Mouse (Mus musculus) heart, adult 2 months (tissue): Measurements from ENCODE around the gene Mast3. TPM values are rescaled to one million over a fixed set of nuclear protein-coding genes. Genes with fewer than 3 reads are reported as not detected.

ENCODE experiments used
- DNase-seq, 2 experiments: peaks; one replicate each; pipeline ENCODE4 v3.0.0; 2021
- H3K27ac ChIP-seq: fragments of 200-600 bp; 2 replicates; pipeline ENCODE4 v1.8.1; 2022
- H3K27me3 ChIP-seq: fragments of 200-500 bp; 2 replicates; pipeline ENCODE4 v1.6.1; 2012; ENCODE audit warnings: mild to moderate bottlenecking, low read length, inconsistent platforms, mixed read lengths; ENCODE audit not compliant: control insufficient read depth, insufficient read depth
- H3K36me3 ChIP-seq: fragments of 200-500 bp; 2 replicates; pipeline ENCODE4 v1.6.1; 2012; ENCODE audit warnings: low read length, inconsistent platforms; ENCODE audit not compliant: control insufficient read depth, insufficient read depth
- H3K4me1 ChIP-seq: fragments of 200-500 bp; 2 replicates; pipeline ENCODE4 v1.6.1; 2011; ENCODE audit warnings: low read length; ENCODE audit not compliant: control insufficient read depth, insufficient read depth
- H3K4me3 ChIP-seq: fragments of 200-600 bp; 2 replicates; pipeline ENCODE4 v1.8.1; 2022
- H3K79me2 ChIP-seq: fragments of 200-500 bp; replicated peaks from 2 replicates; pipeline ENCODE4 v1.6.1; 2012; ENCODE audit warnings: mild to moderate bottlenecking, inconsistent platforms, low read length, moderate library complexity, mixed read lengths; ENCODE audit not compliant: control insufficient read depth, insufficient read depth
- H3K9ac ChIP-seq: fragments of 200-500 bp; 2 replicates; pipeline ENCODE4 v1.6.1; 2012; ENCODE audit warnings: low read depth, mild to moderate bottlenecking, control low read depth, inconsistent platforms, low read length, mixed read lengths
- CTCF ChIP-seq: fragments of 200-600 bp; IDR thresholded peaks from 2 replicates; pipeline ENCODE4 v1.8.1; 2022; ENCODE audit warnings: antibody characterized with exemption, mild to moderate bottlenecking, moderate library complexity
- EP300 ChIP-seq: fragments of 200-500 bp; IDR thresholded peaks from 2 replicates; pipeline ENCODE4 v1.6.1; 2011; ENCODE audit warnings: low read depth, low read length, control low read depth; ENCODE audit not compliant: insufficient read depth
- POLR2A ChIP-seq: fragments of 200-500 bp; IDR thresholded peaks from 2 replicates; pipeline ENCODE4 v1.6.1; 2011; ENCODE audit warnings: mild to moderate bottlenecking, low read depth, low read length, control low read depth; ENCODE audit not compliant: insufficient read depth
- WGBS: fragments of 180-500 bp; shearing (Covaris S2); methylation state at CpG from one replicate; pipeline ENCODE4 v1.1.7; 2018; 5-methylcytosine and 5-hydroxymethylcytosine counted together
- intact Hi-C: fragments of 180-260 bp; cut with DNase I; formaldehyde crosslinking; loops from one replicate; pipeline ENCODE4 v1.15.1; 2025
- polyA plus RNA-seq: library from polyadenylated mRNA; depleted of rRNA; stranded (reverse); fragments of >200 nt; gene quantifications from 2 replicates; pipeline ENCODE4 v1.2.3, GENCODE M21; 2012
- total RNA-seq, 2 experiments: library from RNA; stranded (reverse); gene quantifications; 2 replicates each; pipeline ENCODE4 v1.2.3; 2021

Mast3 gene
- total and polyA plus RNA-seq, 3 experiments, result 6.0 to 13.9 (median 7.4) TPM

DNA sequence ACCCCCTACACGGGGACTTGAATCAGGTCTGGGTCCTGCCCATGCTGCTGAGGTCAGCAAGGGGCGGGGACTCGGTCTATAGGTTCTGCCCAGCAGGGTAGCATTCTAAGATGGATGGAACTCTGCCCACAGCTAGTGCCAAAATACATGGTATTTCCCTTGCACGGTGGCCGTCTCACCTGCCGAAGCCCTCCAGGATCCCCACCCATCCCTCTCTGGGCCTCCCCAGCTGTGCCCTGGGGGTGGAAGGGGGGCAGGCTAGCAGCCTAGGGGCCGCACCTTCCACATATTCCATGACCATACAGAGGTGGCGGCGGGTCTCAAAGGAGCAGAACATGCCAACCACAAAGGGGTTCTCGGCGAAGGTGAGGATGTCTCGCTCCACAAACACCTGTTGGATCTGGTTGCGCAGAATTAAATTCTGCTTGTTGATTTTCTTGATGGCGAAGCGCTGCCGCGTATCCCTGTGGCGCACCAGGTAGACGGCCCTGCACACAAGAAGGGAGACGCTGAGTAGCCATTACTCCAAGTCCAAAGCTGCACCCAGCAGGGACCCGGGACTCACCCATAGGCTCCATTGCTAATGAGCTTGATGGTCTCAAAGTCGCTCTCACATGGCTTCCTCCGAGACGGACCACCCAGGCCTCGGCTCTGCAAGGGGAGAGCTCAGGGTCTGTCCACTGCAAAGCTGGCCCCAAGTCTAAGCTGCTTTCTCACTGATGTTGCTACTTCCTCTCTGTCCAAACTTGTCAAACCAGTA lies 18.4 kb downstream of the Mast3 start:
- H3K27ac ChIP-seq, result no peak overlapping the region
- no peaks in the 10 kb centered on the region for H3K79me2 ChIP-seq
- no peaks in the 10 kb centered on the region for H3K27me3 ChIP-seq
- H3K36me3 ChIP-seq, result no peaks in the 10 kb centered on the region
- TF ChIP-seq EP300 (no peak), CTCF (no peak), POLR2A (no peak)
- H3K4me3 ChIP-seq, result no peak overlapping the region
- no peak for DNase-seq
- intact Hi-C loops, result no loop called here
- no peak overlapping the region for H3K9ac ChIP-seq
- WGBS, result 91% methylated on average over 25 of the region's 25 CpGs
- peaks cover under 1% of the 10 kb centered on the region for H3K4me1 ChIP-seq

DNA sequence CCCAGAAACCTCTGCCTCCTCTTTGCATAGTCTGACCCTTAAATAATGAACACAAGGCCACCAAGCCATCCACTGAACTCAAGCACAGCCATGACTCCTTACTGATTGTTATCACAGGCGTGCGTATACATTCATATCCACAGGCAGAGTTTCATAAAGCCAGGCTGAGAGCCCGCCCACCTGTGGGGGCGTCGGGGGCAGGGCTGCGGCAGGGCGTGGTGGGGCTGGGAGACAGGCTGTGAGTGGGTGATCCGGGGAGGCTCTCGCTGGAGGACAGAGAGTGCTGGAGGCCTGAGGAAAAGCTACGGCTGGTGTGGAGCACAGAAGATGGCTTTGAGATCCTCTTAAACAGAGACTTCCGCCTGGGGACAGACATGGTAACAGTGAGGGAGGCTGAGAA lies 24.8 kb downstream of the Mast3 start:
- WGBS, result 73% methylated on average over 11 of the region's 11 CpGs
- H3K9ac ChIP-seq, result no peak overlapping the region
- H3K36me3 ChIP-seq, result no peaks in the 10 kb centered on the region
- H3K27ac ChIP-seq, result no peak overlapping the region
- intact Hi-C loops, result no loop called here
- no peaks in the 10 kb centered on the region; the same call in 1 of the 2 replicates for H3K79me2 ChIP-seq
- DNase-seq, result no peak
- TF ChIP-seq EP300, result no peak
- no peak for TF ChIP-seq CTCF
- TF ChIP-seq POLR2A, result no peak
- H3K4me3 ChIP-seq, result no peak overlapping the region
- H3K27me3 ChIP-seq, result no peaks in the 10 kb centered on the region
- peaks cover 7% of the 10 kb centered on the region for H3K4me1 ChIP-seq

DNA sequence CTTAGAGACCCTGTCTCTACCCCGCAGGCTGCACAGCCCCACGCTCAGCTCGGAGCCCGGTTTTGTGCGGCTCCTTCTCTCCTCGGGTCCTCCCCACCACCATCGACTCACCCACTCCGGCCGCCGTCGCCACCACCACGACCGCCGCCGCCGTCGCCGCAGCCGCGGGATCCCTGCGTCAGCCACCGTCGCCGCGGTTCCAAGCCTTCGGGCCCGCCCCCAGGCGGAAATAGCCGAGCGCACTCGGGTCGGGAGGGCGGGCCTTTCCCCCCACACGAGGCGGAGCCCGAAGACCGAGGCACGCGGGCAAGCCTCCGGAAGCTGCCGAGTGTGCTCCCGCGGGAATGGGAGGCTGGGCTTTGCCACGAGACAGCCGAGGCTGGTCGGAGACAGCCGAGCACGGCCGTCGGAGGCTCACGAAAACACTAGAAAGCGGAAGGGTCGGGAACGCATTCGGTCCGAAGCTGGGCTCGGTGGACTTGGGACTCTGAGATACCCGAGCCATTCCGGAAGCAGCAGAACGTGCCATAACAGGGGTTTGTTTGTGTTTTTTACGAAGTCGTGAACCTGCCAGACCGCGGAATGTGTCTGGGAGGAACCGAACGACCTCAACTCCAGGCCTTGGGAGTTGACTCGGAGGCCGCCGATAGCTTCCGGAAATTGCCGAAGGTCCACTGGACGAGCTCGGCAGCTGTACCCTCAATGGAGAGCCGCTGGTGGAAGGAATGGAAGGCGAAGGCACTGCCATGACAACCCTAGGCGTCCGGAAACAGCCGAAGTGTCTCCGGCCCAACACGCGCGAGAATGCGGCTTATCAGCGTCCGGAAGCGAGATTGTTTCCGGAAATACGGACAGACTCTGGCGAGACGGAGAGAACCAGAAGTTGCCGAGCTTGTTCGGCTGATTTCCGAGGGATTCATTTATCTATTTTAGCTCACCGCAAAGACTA lies 28.1 kb downstream of the Mast3 start, which contains the start of gene Pik3r2:
Pik3r2 (minus strand) TSS at position 218 of the 949 bp plus-strand sequence.
- H3K36me3 ChIP-seq, result no peaks in the 10 kb centered on the region
- H3K9ac ChIP-seq, result peak within 1 kb of the TSS; percentile 93
- H3K27ac ChIP-seq, result peak within 1 kb of the TSS; percentile 95
- DNase-seq, result peak; percentile 98 to 100
- peak within 1 kb of the TSS; percentile 54 for H3K4me3 ChIP-seq
- H3K79me2 ChIP-seq, result no peaks in the 10 kb centered on the region; the same call in none of the 2 replicates
- no peaks in the 10 kb centered on the region for H3K27me3 ChIP-seq
- intact Hi-C loops, result loop anchor here (2.0 to 10.0 kb wide), 2 partner anchors 20 to 252 kb away; partner anchors contain the start of genes Fkbp8 and Kxd1
- WGBS, result under 1% methylated on average over 91 of the region's 94 CpGs
- TF ChIP-seq CTCF (peak; percentile 67), EP300 (peak; percentile 64; the same call in 1 of the 2 replicates), POLR2A (peak; percentile 85)
- H3K4me1 ChIP-seq, result peaks cover 12% of the 10 kb centered on the region

DNA sequence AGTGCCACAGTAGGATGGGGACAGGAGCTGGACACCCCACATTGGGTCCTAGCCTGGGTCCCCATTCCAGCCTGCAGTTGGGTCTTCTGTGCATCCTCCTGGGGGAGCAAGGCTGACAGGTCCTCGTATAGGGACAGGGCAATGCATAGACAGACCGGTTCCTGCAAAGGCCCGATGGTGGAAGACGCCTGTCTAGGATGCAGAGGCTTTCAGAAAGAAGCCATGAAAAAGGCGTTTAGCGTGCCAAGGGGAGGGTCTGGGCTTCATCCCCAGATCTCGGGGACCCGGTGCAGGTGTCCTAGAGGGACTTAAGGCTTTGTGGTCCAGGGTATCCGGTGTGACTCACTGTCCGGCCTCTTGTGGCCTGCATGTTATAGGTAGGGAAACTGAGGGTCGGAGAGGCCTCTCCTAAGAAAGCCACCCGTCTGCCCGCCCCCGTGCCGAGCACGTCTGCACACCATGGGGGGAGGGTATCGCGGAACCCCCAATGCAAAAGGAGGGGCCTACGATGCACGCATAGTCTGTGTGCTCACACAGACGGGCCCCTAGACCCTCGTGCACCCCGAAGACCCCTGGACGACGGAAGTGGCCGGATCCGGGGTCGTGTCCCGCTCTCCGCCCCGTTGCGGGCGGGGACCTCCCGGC lies 28.9 kb downstream of the Mast3 start:
- H3K9ac ChIP-seq, result peak overlapping the region; percentile 93
- H3K4me1 ChIP-seq, result peaks cover 12% of the 10 kb centered on the region
- H3K79me2 ChIP-seq, result no peaks in the 10 kb centered on the region; the same call in none of the 2 replicates
- H3K27ac ChIP-seq, result peak overlapping the region; percentile 95
- TF ChIP-seq EP300 (no peak), CTCF (no peak), POLR2A (no peak)
- WGBS, result 4% methylated on average over 34 of the region's 34 CpGs
- no peaks in the 10 kb centered on the region for H3K36me3 ChIP-seq
- no peaks in the 10 kb centered on the region for H3K27me3 ChIP-seq
- intact Hi-C loops, result loop anchor here (2.0 to 10.0 kb wide), 2 partner anchors 21 to 251 kb away; partner anchors contain the start of genes Fkbp8 and Kxd1
- no peak for DNase-seq
- H3K4me3 ChIP-seq, result peak overlapping the region; percentile 54

DNA sequence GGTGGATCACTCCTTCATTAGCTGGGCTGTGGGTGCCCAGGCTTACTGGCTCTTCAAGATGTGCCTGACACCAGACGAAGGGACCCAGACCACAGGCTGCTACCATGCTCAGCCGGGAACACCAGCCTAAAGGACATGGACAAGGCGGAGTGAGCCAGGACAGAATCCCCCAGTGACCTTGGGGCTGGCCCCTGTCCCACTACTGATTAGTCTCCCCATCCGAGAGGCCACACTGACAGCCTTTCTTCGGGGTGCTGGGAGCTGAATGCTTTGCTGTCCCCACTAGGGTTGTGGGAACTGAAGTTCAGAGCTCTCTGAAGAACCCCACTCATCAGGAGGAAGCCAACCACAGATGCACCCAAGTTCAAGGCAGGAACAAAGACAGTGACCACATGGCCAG lies 29.6 kb downstream of the Mast3 start:
- DNase-seq, result peak in 1 of 2 experiments; percentile 45
- Histone ChIP-seq H3K4me3 (peak overlapping the region; percentile 54; the same call in 1 of the 2 replicates), H3K79me2 (no peaks in the 10 kb centered on the region; the same call in none of the 2 replicates), H3K36me3 (no peaks in the 10 kb centered on the region), H3K9ac (0 out of 2 replicates have a peak overlapping the region, but pooled peaks have one; percentile 6), H3K4me1 (peaks cover 12% of the 10 kb centered on the region), H3K27ac (peak overlapping the region; percentile 12; the same call in 1 of the 2 replicates), H3K27me3 (no peaks in the 10 kb centered on the region)
- TF ChIP-seq POLR2A (no peak), CTCF (no peak), EP300 (no peak)
- 54% methylated on average over 5 of the region's 5 CpGs for WGBS
- intact Hi-C loops, result loop anchor here (10.0 kb wide), 1 partner anchor 250 kb away; the partner anchor contains the start of genes Fkbp8 and Kxd1
